Mouse (Mus musculus) thymus, adult 2 months (tissue): ENCODE measurements at regions not wholly inside any gene's neighbourhood (a gene's known extent, or its start where the extent isn't known, plus 50 kb on each side); places are given as distances from the start of the nearest gene placed in this dataset.

Experiments used
- CTCF ChIP-seq: fragments of 200-500 bp; IDR thresholded peaks from 2 replicates; pipeline ENCODE4 v1.5.1; 2012; ENCODE audit warnings: mild to moderate bottlenecking, control low read depth, low read length, moderate library complexity, borderline replicate concordance; ENCODE audit not compliant: control insufficient read depth, poor library complexity, insufficient read depth; ENCODE audit errors: extremely low read depth
- POLR2A ChIP-seq: fragments of 200-500 bp; IDR thresholded peaks from 2 replicates; pipeline ENCODE4 v1.6.1; 2012; ENCODE audit warnings: mild to moderate bottlenecking, low read length, control low read depth, moderate library complexity; ENCODE audit not compliant: control insufficient read depth, poor library complexity, insufficient read depth; ENCODE audit errors: extremely low read depth

DNA sequence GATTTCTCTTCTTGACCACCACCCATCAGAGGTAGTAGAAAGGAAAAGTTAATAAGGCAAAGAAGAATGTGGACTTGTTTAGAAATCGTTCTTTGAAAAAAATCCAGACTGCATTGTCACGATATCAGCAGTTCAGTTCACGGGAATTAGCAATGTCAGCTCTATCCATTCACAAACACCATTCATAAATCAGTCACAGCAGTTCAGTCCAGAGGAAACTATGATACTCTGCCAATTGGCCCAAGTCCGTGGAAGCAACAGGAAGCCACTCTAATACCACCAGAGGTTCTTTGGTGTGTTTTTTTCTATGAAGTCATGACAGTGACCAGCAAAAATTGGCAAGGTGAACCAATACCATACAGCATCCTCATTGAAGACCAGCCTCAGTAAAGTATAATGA lies 355.6 kb upstream of the Ghitm start:
- TF ChIP-seq CTCF (no peak), POLR2A (no peak)
